Mouse (Mus musculus): ENCODE results near the gene Sap30l.
"Not testable (repeated sequence)": the region's sequence is repeated elsewhere in the genome, so short reads cannot be mapped to it uniquely, and the experiment has no call there.

Gene Sap30l

GRCm38 (mm10) chr11:57832552-57833201 lies 31.2 kb downstream of the Sap30l start, which contains the start of gene Hand1:
Gene Hand1 (minus strand): TSS chr11:57832818.
- DNase-seq = no peak

- no peak for DNase-seq
Observed at GRCm38 (mm10) chr11:57833296-57833977, 32.0 kb downstream of the Sap30l start.

GRCm38 (mm10) chr11:57834031-57834430 lies 32.6 kb downstream of the Sap30l start:
- no peak for DNase-seq

GRCm38 (mm10) chr11:57835331-57835730 lies 33.9 kb downstream of the Sap30l start:
- no peak for DNase-seq

GRCm38 (mm10) chr11:57835931-57836330 lies 34.5 kb downstream of the Sap30l start:
- DNase-seq = no peak

- DNase-seq = no peak
Observed at GRCm38 (mm10) chr11:57836401-57836800, 35.0 kb downstream of the Sap30l start.

- DNase-seq = no peak
Observed at GRCm38 (mm10) chr11:57836872-57837680, 35.6 kb downstream of the Sap30l start.

GRCm38 (mm10) chr11:57837861-57838680 lies 36.6 kb downstream of the Sap30l start:
- no peak for DNase-seq

- no peak for DNase-seq
Observed at GRCm38 (mm10) chr11:57840986-57841385, 39.5 kb downstream of the Sap30l start.

GRCm38 (mm10) chr11:57841391-57841790 lies 40.0 kb downstream of the Sap30l start:
- DNase-seq = no peak

GRCm38 (mm10) chr11:57846421-57847363 lies 45.3 kb downstream of the Sap30l start:
- not testable (repeated sequence) for DNase-seq

- DNase-seq = no peak
Observed at GRCm38 (mm10) chr11:57847396-57847795, 46.0 kb downstream of the Sap30l start.

- no peak for DNase-seq
Observed at GRCm38 (mm10) chr11:57850298-57850697, 48.9 kb downstream of the Sap30l start.

- DNase-seq = no peak
Observed at GRCm38 (mm10) chr11:57850931-57851330, 49.5 kb downstream of the Sap30l start.

- no peak for DNase-seq
Observed at GRCm38 (mm10) chr11:57853571-57853970, 52.1 kb downstream of the Sap30l start.

- no peak for DNase-seq
Observed at GRCm38 (mm10) chr11:57857709-57858108, 56.3 kb downstream of the Sap30l start.
